Mouse (Mus musculus): ENCODE measurements around the gene Kazald1. TPM values are rescaled to one million over a fixed set of nuclear protein-coding genes. Genes with fewer than 3 reads are reported as not detected.

Gene Kazald1
- polyA plus RNA-seq, 2 experiments, result 0.15 to 0.29 TPM

GRCm38 (mm10) chr19:45114772-45115171, 39.7 kb downstream of the Kazald1 start:
- no peaks in the 10 kb centered on the region; a peak in 2 of 4 replicates for H3K4me1 ChIP-seq (replicated peaks; ENCODE audit: control insufficient read depth in 2 of 2, insufficient read depth in 2 of 2, low read length in 1 of 2)
- no peak for TF ChIP-seq CTCF (IDR thresholded peaks at IDR 0.05; ENCODE audit: low read depth)
- no peak for TF ChIP-seq EP300 (IDR thresholded peaks at IDR 0.05; ENCODE audit: low read depth)
- H3K27ac ChIP-seq, result no peak overlapping the region
- no peak overlapping the region for H3K9ac ChIP-seq (replicated peaks)
- H3K4me2 ChIP-seq (ENCODE audit: low read depth), result no peak overlapping the region
- ATAC-seq (ENCODE audit: insufficient read depth) (no peak), DNase-seq (ENCODE audit: low read depth in 3 of 3, low spot score in 3 of 3) (no peak)
- no peaks in the 10 kb centered on the region for H3K36me3 ChIP-seq (replicated peaks; ENCODE audit: control insufficient read depth, insufficient read depth, low read depth)
- H3K9me3 ChIP-seq (ENCODE audit: control insufficient read depth, low read length), result no peaks in the 10 kb centered on the region
- 55% methylated on average over 2 of the region's 3 CpGs for WGBS (ENCODE audit: insufficient replicate concordance)
- H3K4me3 ChIP-seq (ENCODE audit: insufficient read depth in 1 of 2, low read depth in 2 of 2, low read length in 2 of 2), result no peak overlapping the region
- H3K27me3 ChIP-seq (ENCODE audit: control insufficient read depth, insufficient read depth, low read length), result no peaks in the 10 kb centered on the region

GRCm38 (mm10) chr19:45116798-45117197, 41.8 kb downstream of the Kazald1 start:
- peak in 1 of 3 experiments; percentile 15 for DNase-seq (ENCODE audit: low read depth in 3 of 3, low spot score in 3 of 3)
- WGBS (ENCODE audit: insufficient replicate concordance), result 43% methylated on average over 1 of the region's 1 CpGs

More at GRCm38 (mm10) chr19:45116798-45117197, 41.8 kb downstream of the Kazald1 start:
- no peaks in the 10 kb centered on the region for H3K36me3 ChIP-seq (replicated peaks; ENCODE audit: control insufficient read depth, insufficient read depth, low read depth)
- H3K9me3 ChIP-seq (ENCODE audit: control insufficient read depth, low read length), result no peaks in the 10 kb centered on the region
- ATAC-seq (ENCODE audit: insufficient read depth), result no peak
- no peaks in the 10 kb centered on the region; a peak in 2 of 4 replicates for H3K4me1 ChIP-seq (replicated peaks; ENCODE audit: control insufficient read depth in 2 of 2, insufficient read depth in 2 of 2, low read length in 1 of 2)
- H3K27me3 ChIP-seq (ENCODE audit: control insufficient read depth, insufficient read depth, low read length), result no peaks in the 10 kb centered on the region
- H3K4me2 ChIP-seq (ENCODE audit: low read depth), result no peak overlapping the region
- H3K4me3 ChIP-seq (ENCODE audit: insufficient read depth in 1 of 2, low read depth in 2 of 2, low read length in 2 of 2), result no peak overlapping the region
- no peak overlapping the region for H3K27ac ChIP-seq
- H3K9ac ChIP-seq (replicated peaks), result no peak overlapping the region
- TF ChIP-seq EP300 (IDR thresholded peaks at IDR 0.05; ENCODE audit: low read depth), result no peak
- peak; percentile 58 for TF ChIP-seq CTCF (IDR thresholded peaks at IDR 0.05; ENCODE audit: low read depth)

Other genes starting within 250 kb of the Kazald1 start
- 5.6 and 8.6 TPM in 2 replicates for gene Slf2, start 144.1 kb upstream of the Kazald1 start, polyA plus RNA-seq (2012; rRNA removed)
- 11.1 and 12.5 TPM in 2 replicates for gene Slf2, start 144.1 kb upstream of the Kazald1 start, polyA plus RNA-seq (2014; fragmentation: Nextera tagmentation; extraction: Ambion mirVana)
- gene Sema4g, start 86.1 kb upstream of the Kazald1 start, polyA plus RNA-seq (2012; rRNA removed), result 24.9 and 32.5 TPM in 2 replicates
- 2.6 and 3.3 TPM in 2 replicates for gene Sema4g, start 86.1 kb upstream of the Kazald1 start, polyA plus RNA-seq (2014; fragmentation: Nextera tagmentation; extraction: Ambion mirVana)
- gene Twnk, start 69.6 kb upstream of the Kazald1 start, polyA plus RNA-seq (2012; rRNA removed), result 6.0 and 8.0 TPM in 2 replicates
- gene Twnk, start 69.6 kb upstream of the Kazald1 start, polyA plus RNA-seq (2014; fragmentation: Nextera tagmentation; extraction: Ambion mirVana), result 4.3 TPM in 2 replicates
- gene Mrpl43, start 68.8 kb upstream of the Kazald1 start, polyA plus RNA-seq (2012; rRNA removed), result 28.9 and 30.5 TPM in 2 replicates
- gene Mrpl43, start 68.8 kb upstream of the Kazald1 start, polyA plus RNA-seq (2014; fragmentation: Nextera tagmentation; extraction: Ambion mirVana), result 19.6 and 20.5 TPM in 2 replicates
- gene Lzts2, start 60.8 kb upstream of the Kazald1 start, polyA plus RNA-seq (2012; rRNA removed), result 4.8 and 6.2 TPM in 2 replicates
- 3.7 and 6.0 TPM in 2 replicates for gene Lzts2, start 60.8 kb upstream of the Kazald1 start, polyA plus RNA-seq (2014; fragmentation: Nextera tagmentation; extraction: Ambion mirVana)
- gene Pdzd7, start 29.5 kb upstream of the Kazald1 start, polyA plus RNA-seq (2012; rRNA removed), result 0.02 and 0.03 TPM in 2 replicates
- gene Pdzd7, start 29.5 kb upstream of the Kazald1 start, polyA plus RNA-seq (2014; fragmentation: Nextera tagmentation; extraction: Ambion mirVana), result not detected in 2 replicates
- 2.4 TPM in 2 replicates for gene Sfxn3, start 27.7 kb upstream of the Kazald1 start, polyA plus RNA-seq (2012; rRNA removed)
- 1.8 and 2.5 TPM in 2 replicates for gene Sfxn3, start 27.7 kb upstream of the Kazald1 start, polyA plus RNA-seq (2014; fragmentation: Nextera tagmentation; extraction: Ambion mirVana)
- 0.01 TPM in 1 of 2 replicates, not detected in the other for gene Tlx1, start 75.4 kb downstream of the Kazald1 start, polyA plus RNA-seq (2012; rRNA removed)
- not detected in 2 replicates for gene Tlx1, start 75.4 kb downstream of the Kazald1 start, polyA plus RNA-seq (2014; fragmentation: Nextera tagmentation; extraction: Ambion mirVana)
- gene Lbx1, start 160.6 kb downstream of the Kazald1 start, polyA plus RNA-seq (2012; rRNA removed), result not detected in 2 replicates
- gene Lbx1, start 160.6 kb downstream of the Kazald1 start, polyA plus RNA-seq (2014; fragmentation: Nextera tagmentation; extraction: Ambion mirVana), result not detected in 2 replicates

Data from liver, embryonic 14.5 days (tissue).